Mouse (Mus musculus): ENCODE measurements around the gene Pip4k2b. TPM values are rescaled to one million over a fixed set of nuclear protein-coding genes. Genes with fewer than 3 reads are reported as not detected.

The Pip4k2b gene
- polyA plus RNA-seq, 2 experiments, result 0.56 to 5.0 TPM

GRCm38 (mm10) chr11:97677842-97678241 lies 66.7 kb downstream of the Pip4k2b start:
- Histone ChIP-seq H3K4me3 (ENCODE audit: insufficient read depth in 1 of 2, low read depth in 2 of 2, low read length in 2 of 2) (no peak overlapping the region), H3K9me3 (ENCODE audit: control insufficient read depth, low read length) (no peaks in the 10 kb centered on the region), H3K27me3 (ENCODE audit: control insufficient read depth, insufficient read depth, low read length) (no peaks in the 10 kb centered on the region), H3K4me2 (ENCODE audit: low read depth) (no peak overlapping the region), H3K36me3 (replicated peaks; ENCODE audit: control insufficient read depth, insufficient read depth, low read depth) (no peaks in the 10 kb centered on the region), H3K9ac (replicated peaks) (no peak overlapping the region), H3K27ac (no peak overlapping the region), H3K4me1 (replicated peaks; ENCODE audit: control insufficient read depth in 2 of 2, insufficient read depth in 2 of 2, low read length in 1 of 2) (no peaks in the 10 kb centered on the region)
- ATAC-seq (ENCODE audit: insufficient read depth) (no peak), DNase-seq (ENCODE audit: low read depth in 3 of 3, low spot score in 3 of 3) (no peak)
- WGBS (ENCODE audit: insufficient replicate concordance), result 69% methylated on average over 8 of the region's 8 CpGs
- TF ChIP-seq EP300 (IDR thresholded peaks at IDR 0.05; ENCODE audit: low read depth) (no peak), CTCF (IDR thresholded peaks at IDR 0.05; ENCODE audit: low read depth) (no peak)

GRCm38 (mm10) chr11:97677381-97677780 lies 67.1 kb downstream of the Pip4k2b start:
- TF ChIP-seq EP300 (IDR thresholded peaks at IDR 0.05; ENCODE audit: low read depth), result no peak
- no peak for TF ChIP-seq CTCF (IDR thresholded peaks at IDR 0.05; ENCODE audit: low read depth)
- no peak overlapping the region for H3K4me2 ChIP-seq (ENCODE audit: low read depth)
- H3K9me3 ChIP-seq (ENCODE audit: control insufficient read depth, low read length), result no peaks in the 10 kb centered on the region
- ATAC-seq (ENCODE audit: insufficient read depth) (no peak), DNase-seq (ENCODE audit: low read depth in 3 of 3, low spot score in 3 of 3) (no peak)
- no peaks in the 10 kb centered on the region for H3K36me3 ChIP-seq (replicated peaks; ENCODE audit: control insufficient read depth, insufficient read depth, low read depth)
- no peaks in the 10 kb centered on the region for H3K4me1 ChIP-seq (replicated peaks; ENCODE audit: control insufficient read depth in 2 of 2, insufficient read depth in 2 of 2, low read length in 1 of 2)
- no peak overlapping the region for H3K27ac ChIP-seq
- no peak overlapping the region for H3K4me3 ChIP-seq (ENCODE audit: insufficient read depth in 1 of 2, low read depth in 2 of 2, low read length in 2 of 2)
- WGBS (ENCODE audit: insufficient replicate concordance), result 68% methylated on average over 15 of the region's 15 CpGs
- no peak overlapping the region for H3K9ac ChIP-seq (replicated peaks)
- H3K27me3 ChIP-seq (ENCODE audit: control insufficient read depth, insufficient read depth, low read length), result no peaks in the 10 kb centered on the region

GRCm38 (mm10) chr11:97676050-97676754 lies 68.3 kb downstream of the Pip4k2b start:
- H3K4me2 ChIP-seq (ENCODE audit: low read depth), result no peak overlapping the region
- TF ChIP-seq EP300 (IDR thresholded peaks at IDR 0.05; ENCODE audit: low read depth), result no peak
- TF ChIP-seq CTCF (IDR thresholded peaks at IDR 0.05; ENCODE audit: low read depth), result no peak

GRCm38 (mm10) chr11:97673148-97673547 lies 71.4 kb downstream of the Pip4k2b start:
- no peaks in the 10 kb centered on the region for H3K36me3 ChIP-seq (replicated peaks; ENCODE audit: control insufficient read depth, insufficient read depth, low read depth)
- no peaks in the 10 kb centered on the region for H3K9me3 ChIP-seq (ENCODE audit: control insufficient read depth, low read length)
- TF ChIP-seq CTCF (IDR thresholded peaks at IDR 0.05; ENCODE audit: low read depth) (no peak), EP300 (IDR thresholded peaks at IDR 0.05; ENCODE audit: low read depth) (no peak)
- H3K4me2 ChIP-seq (ENCODE audit: low read depth), result no peak overlapping the region
- H3K4me3 ChIP-seq (ENCODE audit: insufficient read depth in 1 of 2, low read depth in 2 of 2, low read length in 2 of 2), result no peak overlapping the region
- no peaks in the 10 kb centered on the region; a peak in 1 of 4 replicates for H3K4me1 ChIP-seq (replicated peaks; ENCODE audit: control insufficient read depth in 2 of 2, insufficient read depth in 2 of 2, low read length in 1 of 2)
- no peaks in the 10 kb centered on the region for H3K27me3 ChIP-seq (ENCODE audit: control insufficient read depth, insufficient read depth, low read length)
- ATAC-seq (ENCODE audit: insufficient read depth) (no peak), DNase-seq (ENCODE audit: low read depth in 3 of 3, low spot score in 3 of 3) (no peak)
- whole genome bisulfite sequencing (ENCODE audit: insufficient replicate concordance), result 74% methylated on average over 11 of the region's 11 CpGs
- no peak overlapping the region for H3K27ac ChIP-seq
- H3K9ac ChIP-seq (replicated peaks), result no peak overlapping the region

More at GRCm38 (mm10) chr11:97676050-97676754, 68.3 kb downstream of the Pip4k2b start:
- Histone ChIP-seq H3K9ac (replicated peaks) (no peak overlapping the region), H3K36me3 (replicated peaks; ENCODE audit: control insufficient read depth, insufficient read depth, low read depth) (no peaks in the 10 kb centered on the region), H3K27ac (no peak overlapping the region), H3K4me3 (ENCODE audit: insufficient read depth in 1 of 2, low read depth in 2 of 2, low read length in 2 of 2) (no peak overlapping the region), H3K27me3 (ENCODE audit: control insufficient read depth, insufficient read depth, low read length) (no peaks in the 10 kb centered on the region), H3K9me3 (ENCODE audit: control insufficient read depth, low read length) (no peaks in the 10 kb centered on the region), H3K4me1 (replicated peaks; ENCODE audit: control insufficient read depth in 2 of 2, insufficient read depth in 2 of 2, low read length in 1 of 2) (no peaks in the 10 kb centered on the region)
- no peak for DNase-seq (ENCODE audit: low read depth in 3 of 3, low spot score in 3 of 3)
- no peak for ATAC-seq (ENCODE audit: insufficient read depth)
- WGBS (ENCODE audit: insufficient replicate concordance), result 75% methylated on average over 15 of the region's 15 CpGs

- Histone ChIP-seq H3K4me1 (replicated peaks; ENCODE audit: control insufficient read depth in 2 of 2, insufficient read depth in 2 of 2, low read length in 1 of 2) (no peaks in the 10 kb centered on the region; a peak in 1 of 4 replicates), H3K27ac (no peak overlapping the region), H3K4me2 (ENCODE audit: low read depth) (no peak overlapping the region), H3K36me3 (replicated peaks; ENCODE audit: control insufficient read depth, insufficient read depth, low read depth) (no peaks in the 10 kb centered on the region), H3K27me3 (ENCODE audit: control insufficient read depth, insufficient read depth, low read length) (no peaks in the 10 kb centered on the region), H3K4me3 (ENCODE audit: insufficient read depth in 1 of 2, low read depth in 2 of 2, low read length in 2 of 2) (no peak overlapping the region), H3K9me3 (ENCODE audit: control insufficient read depth, low read length) (no peaks in the 10 kb centered on the region), H3K9ac (replicated peaks) (no peak overlapping the region)
- WGBS (ENCODE audit: insufficient replicate concordance), result 40% methylated on average over 2 of the region's 2 CpGs
- ATAC-seq (ENCODE audit: insufficient read depth) (no peak), DNase-seq (ENCODE audit: low read depth in 3 of 3, low spot score in 3 of 3) (no peak)
- TF ChIP-seq CTCF (IDR thresholded peaks at IDR 0.05; ENCODE audit: low read depth) (no peak), EP300 (IDR thresholded peaks at IDR 0.05; ENCODE audit: low read depth) (no peak)
Observed at GRCm38 (mm10) chr11:97671177-97671527, 73.4 kb downstream of the Pip4k2b start.
